Mouse (Mus musculus): ENCODE results near the gene Tmem132b.

Gene Tmem132b

GRCm38 (mm10) chr5:125766941-125767340 lies 235.4 kb downstream of the Tmem132b start:
- DNase-seq (ENCODE audit: low read depth, low spot score): no peak

- DNase-seq (ENCODE audit: low read depth, low spot score): no peak
Observed at GRCm38 (mm10) chr5:125767950-125768349, 236.4 kb downstream of the Tmem132b start.

- no peak for DNase-seq (ENCODE audit: low read depth, low spot score)
Observed at GRCm38 (mm10) chr5:125772238-125772637, 240.7 kb downstream of the Tmem132b start.

- no peak for DNase-seq (ENCODE audit: low read depth, low spot score)
Observed at GRCm38 (mm10) chr5:125772756-125773155, 241.2 kb downstream of the Tmem132b start.

GRCm38 (mm10) chr5:125780332-125780731 lies 248.8 kb downstream of the Tmem132b start:
- no peak for DNase-seq (ENCODE audit: low read depth, low spot score)

- DNase-seq (ENCODE audit: low read depth, low spot score): no peak
Observed at GRCm38 (mm10) chr5:125792643-125793042, 261.1 kb downstream of the Tmem132b start.

GRCm38 (mm10) chr5:125794318-125794717 lies 262.7 kb downstream of the Tmem132b start:
- no peak for DNase-seq (ENCODE audit: low read depth, low spot score)

- no peak for DNase-seq (ENCODE audit: low read depth, low spot score)
Observed at GRCm38 (mm10) chr5:125799622-125800021, 268.0 kb downstream of the Tmem132b start.

- DNase-seq (ENCODE audit: low read depth, low spot score): no peak
Observed at GRCm38 (mm10) chr5:125800025-125800424, 268.5 kb downstream of the Tmem132b start.

- no peak for DNase-seq (ENCODE audit: low read depth, low spot score)
Observed at GRCm38 (mm10) chr5:125802801-125803200, 271.2 kb downstream of the Tmem132b start.

- DNase-seq (ENCODE audit: low read depth, low spot score): no peak
Observed at GRCm38 (mm10) chr5:125805327-125805726, 273.8 kb downstream of the Tmem132b start.

- DNase-seq (ENCODE audit: low read depth, low spot score): no peak
Observed at GRCm38 (mm10) chr5:125807861-125808260, 276.3 kb downstream of the Tmem132b start.

GRCm38 (mm10) chr5:125829342-125829741 lies 297.8 kb downstream of the Tmem132b start:
- no peak for DNase-seq (ENCODE audit: low read depth, low spot score)

- DNase-seq (ENCODE audit: low read depth, low spot score): no peak
Observed at GRCm38 (mm10) chr5:125835890-125836289, 304.3 kb downstream of the Tmem132b start.

- DNase-seq (ENCODE audit: low read depth, low spot score): no peak
Observed at GRCm38 (mm10) chr5:125836761-125837160, 305.2 kb downstream of the Tmem132b start.
